Mouse (Mus musculus) urinary bladder, postnatal 25 days (tissue): ENCODE data around the gene Cfap221.

Experiments
- DNase-seq: peaks from one replicate; pipeline ENCODE4 v3.0.0; 2022; ENCODE audit warnings: low spot score

Cfap221 gene

DNA sequence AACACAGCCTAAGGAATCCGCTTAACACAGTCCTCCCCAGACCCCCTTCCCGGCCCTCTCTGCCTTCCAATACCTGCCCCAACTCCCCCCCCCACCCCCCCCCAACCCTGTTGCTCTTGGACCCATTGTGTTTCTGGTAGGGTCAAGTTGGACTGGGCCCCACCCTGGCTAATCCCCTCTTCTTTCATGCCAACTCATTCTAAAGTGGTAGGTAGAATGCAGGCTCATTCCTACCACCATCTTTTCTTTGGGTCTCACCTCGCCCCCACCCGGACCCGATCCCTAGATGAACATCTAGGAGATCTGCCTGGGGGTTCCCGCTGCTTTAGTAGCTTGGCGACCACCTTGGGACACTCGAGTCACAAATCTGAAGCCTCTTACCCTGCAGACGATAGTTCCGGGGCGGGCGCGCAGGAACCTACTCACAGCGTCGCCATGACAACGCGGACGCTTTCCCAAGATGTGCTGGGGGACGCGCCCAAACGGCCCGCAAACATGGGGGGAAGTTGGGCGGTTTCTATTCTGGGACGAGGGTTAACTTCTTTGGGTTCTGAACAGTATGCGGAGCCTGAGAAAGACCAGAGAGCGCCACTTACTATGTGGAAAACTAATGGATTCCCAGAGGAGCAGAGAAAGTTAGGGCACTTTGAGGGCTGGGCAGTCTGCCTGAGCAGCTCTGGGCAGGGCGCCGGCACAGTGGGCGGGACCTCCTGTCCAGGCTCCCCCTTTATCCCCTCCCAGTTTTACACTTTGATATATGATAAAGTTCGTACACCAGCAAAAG, at the start of gene Cfap221:
Cfap221 (minus strand) TSS at position 437 of the 784 bp plus-strand sequence.
- peak; percentile 27 for DNase-seq

DNA sequence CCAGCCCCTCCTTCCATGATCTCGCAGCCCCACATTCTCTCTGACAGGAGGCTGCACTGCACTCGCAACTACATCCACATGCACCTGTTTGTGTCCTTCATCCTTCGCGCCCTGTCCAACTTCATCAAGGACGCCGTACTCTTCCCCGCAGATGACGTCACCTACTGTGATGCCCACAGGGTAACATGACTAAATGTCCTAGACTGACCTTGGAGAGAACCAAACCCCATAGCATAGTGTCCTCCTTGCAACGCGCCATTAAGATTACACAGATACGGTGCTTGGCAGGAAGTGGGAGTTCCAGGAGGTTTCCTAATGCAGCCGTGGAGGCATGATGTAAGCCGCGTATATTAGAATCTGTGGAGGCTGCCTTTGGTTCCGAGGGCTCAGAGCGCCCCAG, 47.5 kb upstream of the Cfap221 start:
- DNase-seq, result no peak

DNA sequence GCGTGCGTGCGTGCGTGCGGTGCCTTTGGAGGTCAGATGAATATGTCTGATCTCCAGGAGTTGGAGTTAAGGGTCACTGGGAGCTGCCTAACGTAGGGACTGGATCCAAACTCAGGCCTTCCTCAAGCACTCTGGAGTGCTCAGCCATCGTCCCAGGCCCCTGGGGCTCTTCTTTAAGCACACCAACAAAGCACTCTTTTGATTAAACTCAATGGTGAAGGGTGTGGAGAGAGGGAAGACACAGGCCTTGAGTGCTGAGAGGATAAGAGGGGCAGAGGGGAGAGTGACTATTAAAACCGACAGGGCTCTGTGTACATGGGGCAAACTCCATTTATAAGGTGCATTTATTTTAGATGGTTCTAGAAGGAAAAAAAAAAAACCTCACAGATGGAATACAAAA, 45.4 kb upstream of the Cfap221 start:
- DNase-seq, result no peak

DNA sequence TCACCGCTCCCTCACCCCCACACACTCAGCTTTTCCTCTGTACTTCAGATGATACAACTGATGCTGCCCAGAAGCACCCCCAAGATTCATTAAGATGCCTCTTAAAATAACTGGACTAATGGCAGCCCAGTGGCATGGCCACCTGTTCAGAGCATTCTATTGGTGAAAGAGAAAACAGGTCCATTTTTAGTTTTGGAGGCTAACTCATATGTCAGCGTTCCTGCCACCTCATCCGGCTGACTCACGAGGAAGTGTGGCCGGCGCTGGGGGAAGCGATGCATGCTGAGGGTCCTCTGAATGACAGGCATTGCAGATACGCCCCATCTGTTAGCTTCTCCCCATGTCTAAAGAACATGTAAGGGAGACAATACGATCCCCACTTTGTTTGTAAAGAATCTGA, 41.6 kb upstream of the Cfap221 start:
- DNase-seq, result no peak

DNA sequence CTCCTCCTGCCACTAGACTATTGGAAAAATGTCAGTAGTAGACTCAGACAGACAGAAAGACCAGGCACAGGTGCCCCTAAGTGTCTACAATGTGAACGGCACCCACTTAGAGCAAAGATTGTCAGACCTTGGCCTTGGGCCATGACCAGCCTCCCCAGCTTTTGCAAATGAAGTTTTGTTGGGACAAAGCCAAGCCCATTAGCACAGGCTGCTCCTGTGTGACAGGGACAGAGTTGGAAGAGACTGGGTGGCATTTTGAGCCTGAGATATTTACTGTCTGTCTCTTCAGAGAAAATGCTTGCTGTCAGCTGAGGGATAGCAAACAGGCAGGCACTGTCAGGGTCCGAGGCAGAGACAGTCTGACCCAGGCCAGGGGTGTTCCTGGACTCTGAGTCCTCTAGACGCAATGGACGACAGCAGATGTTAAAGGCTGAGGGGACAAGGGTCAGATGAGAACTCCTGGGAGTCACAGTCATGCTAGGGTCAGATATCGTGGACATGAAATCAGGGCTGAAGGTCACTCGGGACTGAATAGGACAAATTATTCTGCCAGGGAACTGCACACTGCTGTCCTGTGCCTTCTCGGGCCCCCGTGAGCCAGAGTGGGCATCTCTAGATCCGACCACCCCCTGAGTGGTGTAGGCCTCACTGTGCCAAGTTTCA, 40.1 kb upstream of the Cfap221 start:
- DNase-seq, result no peak

DNA sequence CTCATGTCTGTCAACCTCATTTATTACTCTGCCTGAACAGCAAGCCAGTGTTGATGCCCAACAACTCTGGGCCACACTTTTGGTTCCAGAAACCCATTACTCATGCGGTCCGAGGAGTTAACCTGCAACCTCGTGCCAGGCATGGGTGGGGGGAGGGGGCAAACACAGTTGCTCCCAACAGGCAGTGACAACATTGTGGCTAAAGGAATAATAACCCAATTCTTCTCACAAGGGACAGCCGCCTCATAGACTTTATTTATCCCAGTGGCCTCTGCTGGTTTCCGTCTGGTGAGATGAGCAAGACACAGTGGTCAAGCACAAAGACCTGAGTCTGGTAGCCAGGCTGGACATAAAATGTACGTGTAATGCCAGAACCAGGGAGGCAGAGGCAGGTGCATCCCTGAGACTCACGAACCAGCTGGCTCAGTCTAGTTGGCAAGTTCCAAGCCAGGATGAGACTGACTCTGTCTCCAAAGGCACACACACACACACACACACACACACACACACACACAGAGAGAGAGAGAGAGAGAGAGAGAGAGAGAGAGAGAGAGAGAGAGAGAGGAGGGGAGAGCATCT, 38.5 kb upstream of the Cfap221 start:
- no peak for DNase-seq

DNA sequence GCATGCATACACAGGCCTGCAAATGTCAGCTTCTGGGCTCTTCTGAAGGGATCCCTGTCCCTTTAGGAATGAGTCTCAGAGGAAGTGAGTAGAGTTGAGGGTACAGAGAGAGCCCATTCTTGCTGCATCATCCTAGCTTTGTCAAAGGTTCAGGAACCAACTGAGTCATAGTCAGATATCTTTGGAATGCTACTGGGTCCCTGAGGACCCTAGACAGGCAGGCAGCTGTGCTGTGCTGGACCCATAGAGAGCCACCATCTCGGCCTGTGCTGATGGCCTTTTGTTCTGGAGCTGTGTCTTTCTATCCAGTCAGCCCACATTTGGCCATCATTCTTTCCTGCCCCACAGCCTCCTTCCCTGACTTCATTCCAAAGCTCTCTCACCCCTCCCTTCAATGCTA, 37.8 kb upstream of the Cfap221 start:
- DNase-seq, result no peak

DNA sequence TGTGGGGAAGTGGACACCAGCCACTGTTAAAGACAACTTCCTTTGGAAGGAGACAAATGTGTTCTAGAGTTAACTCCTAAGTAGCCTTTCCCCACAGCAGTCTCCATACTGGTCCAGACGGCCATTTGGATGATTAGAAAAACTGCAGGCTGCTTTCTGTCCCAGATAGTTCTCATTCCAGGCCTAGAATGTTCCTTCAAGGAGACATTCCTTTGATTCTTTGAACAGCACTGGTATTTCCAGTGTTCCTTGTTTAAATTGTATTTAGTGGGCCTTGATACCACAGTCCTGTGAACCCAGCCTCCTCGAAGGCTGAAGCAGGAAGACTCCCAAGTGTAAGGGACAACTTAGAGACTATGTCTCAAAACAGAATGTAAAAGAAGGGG, 36.4 kb upstream of the Cfap221 start:
- no peak for DNase-seq

DNA sequence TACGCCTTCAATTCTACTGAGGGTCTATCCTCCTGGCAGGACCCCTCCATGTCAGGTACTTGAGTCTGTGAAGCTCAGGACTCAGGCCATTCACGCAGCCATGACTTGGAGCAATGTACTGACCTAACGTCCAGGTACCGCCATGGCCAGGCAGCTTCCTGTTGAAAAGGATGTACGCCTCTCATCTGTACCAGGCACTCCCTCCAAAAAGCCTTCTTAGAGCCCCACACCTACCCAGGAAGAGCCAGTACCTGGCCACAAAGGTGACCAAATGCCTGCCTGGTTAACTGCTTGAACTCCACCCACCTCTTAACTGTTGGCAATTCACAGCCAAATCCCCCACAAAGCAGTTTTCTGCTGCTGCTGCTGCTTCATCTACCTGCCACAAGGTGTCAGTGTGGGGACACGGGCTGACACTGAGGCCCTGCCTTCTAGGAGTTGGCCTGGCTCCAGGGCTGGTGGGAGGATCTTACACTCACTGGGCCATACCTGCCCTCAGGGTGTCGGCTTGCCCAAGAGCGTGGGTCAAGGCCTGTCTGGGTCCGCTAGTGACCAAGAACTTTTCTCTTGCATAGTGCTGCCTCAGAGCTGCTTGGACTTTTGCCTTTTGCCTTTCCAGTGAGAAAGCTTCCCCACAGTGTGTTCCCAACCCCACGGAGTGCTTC, 35.9 kb upstream of the Cfap221 start:
- DNase-seq, result peak; percentile 79

DNA sequence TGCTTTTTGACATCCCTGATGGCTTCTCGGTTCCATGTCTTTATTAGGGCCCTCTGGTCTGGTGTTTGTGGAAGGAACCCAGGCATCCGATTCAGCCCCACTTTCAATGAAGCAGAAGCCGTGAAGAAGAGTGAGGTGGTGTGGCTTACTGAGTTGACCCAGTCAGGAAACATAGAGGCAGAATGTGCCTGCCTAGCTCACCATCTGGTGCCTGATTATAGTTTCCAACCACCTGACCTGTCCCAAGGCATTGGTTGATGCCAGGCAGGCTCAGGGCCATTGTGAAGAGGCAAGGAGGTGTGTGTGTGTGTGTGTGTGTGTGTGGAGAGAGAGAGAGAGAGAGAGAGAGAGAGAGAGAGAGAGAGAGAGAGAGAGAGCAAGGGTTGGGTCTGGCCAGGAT, 33.4 kb upstream of the Cfap221 start:
- no peak for DNase-seq

DNA sequence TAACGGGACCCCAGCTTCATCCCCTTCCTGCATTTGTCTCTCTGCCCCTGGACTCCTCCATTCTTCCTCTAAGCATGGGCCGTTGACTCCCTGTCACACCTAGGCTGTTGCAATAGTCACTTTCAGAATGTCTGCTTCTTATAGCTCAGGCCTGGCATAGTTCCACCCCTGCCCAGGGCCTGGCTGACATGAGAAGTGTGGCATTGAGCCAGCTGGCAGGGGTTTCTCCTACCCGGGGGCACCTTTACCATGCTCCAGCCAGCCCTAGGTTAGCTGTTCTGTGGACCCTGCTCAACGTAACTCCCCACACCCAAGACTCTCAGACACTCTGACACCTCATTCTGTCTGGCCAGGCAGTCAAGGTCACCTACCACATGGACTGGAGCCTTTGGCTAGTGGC, 30.7 kb upstream of the Cfap221 start:
- no peak for DNase-seq

DNA sequence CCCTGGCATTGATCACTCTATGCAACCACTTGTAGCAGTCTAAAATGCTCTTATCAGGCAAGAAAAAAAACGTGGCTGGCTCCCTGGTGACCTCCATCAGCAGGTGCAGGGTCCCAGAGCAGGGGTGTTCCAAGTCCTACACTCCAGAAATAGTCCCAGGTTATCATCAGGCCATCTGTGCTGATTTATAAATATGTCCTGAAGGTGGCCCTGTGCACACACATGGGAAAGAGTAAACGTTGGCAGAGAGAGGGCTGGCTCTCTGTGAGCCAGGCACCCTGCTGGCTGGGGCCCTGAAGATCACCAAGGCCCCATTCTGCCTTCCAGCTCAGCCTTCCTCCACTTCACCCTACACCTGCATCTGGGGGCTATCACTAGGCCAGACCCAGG, 28.0 kb upstream of the Cfap221 start:
- no peak for DNase-seq

DNA sequence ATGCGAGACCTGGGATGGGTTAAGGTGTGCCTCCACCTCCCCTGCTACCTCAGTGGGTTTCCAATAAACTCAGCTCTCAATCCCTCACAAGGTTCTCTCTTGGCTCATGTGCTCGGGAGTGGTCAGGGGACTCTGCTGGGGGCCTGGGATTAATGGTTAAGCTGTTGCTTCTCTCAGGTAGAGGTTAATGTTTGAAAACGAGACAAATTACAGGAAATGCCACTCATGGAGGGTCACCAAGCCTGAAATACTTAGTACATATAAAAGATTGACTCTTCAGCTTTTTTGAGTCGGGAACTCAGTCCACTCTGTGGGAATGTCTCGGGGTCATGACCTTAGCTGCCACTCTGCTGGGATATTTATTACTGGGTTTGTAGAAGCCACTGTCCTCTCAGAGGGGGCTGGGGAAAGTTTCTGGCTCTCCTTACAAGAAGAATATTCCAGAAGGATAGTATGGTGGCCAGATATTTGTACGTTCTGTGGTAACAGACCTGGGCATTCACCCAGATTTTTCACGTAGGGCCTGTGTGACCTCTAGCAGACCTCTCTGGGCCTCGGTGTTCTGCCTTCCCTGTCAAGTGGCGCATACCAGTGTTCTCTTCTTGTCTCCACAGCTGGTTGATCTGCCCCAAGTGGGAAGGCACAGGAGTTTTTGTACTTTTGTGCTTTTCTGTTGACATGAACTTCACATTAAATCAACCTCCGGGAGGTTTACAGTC, 27.5 kb upstream of the Cfap221 start:
- no peak for DNase-seq

DNA sequence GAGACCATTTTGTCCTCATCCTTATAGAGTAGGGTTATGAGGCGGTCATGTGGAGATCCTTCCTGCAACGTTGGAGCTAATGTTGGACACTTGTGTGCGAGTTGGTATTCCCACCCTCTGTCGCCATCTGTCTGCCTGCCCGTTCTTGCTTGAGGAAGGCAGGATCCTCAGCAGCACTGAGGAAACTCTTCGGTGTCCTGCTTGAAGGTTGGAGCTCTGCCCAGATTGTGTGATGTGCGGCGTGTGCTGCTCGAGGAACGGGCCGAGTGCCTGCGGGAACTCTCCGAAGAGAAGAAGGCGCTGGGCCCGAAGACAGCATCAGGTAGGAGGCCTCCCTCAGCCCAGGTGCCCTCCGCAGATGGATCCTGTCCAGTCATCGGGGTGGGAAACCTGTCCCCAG, 24.9 kb upstream of the Cfap221 start:
- no peak for DNase-seq

DNA sequence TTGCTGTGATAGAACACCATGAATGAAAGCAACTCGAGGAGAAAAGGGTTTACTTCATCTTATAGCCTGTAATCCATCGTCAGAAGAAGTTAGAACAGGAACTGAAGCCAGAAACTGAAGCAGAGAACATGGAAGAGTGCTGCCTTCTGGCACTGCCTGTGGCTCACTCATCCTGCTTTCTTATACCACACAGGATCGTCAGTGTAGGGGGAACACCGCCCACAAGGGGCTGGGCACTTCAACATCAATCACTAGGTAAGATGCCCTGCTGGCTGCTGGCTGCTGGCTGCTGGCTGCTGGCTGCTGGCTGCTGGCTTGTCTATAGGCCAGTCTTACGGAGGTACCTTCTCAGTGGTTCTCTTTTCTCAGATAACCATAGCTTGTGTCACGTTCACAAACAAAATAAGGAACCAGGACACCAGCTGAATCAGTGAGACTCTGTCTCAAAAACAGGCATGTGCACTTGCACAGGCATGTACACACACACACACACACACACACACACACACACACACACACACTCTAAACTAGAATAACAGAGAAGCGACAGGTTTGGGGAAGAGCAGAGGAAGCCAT, 23.4 kb upstream of the Cfap221 start:
- no peak for DNase-seq

DNA sequence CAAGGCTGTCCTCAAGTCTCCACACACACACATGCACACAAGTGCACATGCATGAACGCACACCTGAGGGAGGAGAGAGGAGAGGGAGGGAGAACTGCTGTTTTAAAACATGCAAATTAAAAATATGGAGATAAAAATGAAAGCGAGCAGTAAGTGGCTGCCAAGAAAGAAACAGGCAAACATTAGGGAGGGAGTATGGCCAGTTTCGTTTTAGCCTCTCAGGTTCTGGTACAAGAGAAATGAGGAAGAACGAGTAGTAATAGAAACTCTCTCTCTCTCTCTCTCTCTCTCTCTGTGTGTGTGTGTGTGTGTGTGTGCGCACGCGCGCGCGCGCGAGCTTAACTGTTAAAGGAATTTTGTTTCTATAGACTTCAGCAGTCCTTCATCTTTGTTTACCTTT, 22.4 kb upstream of the Cfap221 start:
- no peak for DNase-seq

DNA sequence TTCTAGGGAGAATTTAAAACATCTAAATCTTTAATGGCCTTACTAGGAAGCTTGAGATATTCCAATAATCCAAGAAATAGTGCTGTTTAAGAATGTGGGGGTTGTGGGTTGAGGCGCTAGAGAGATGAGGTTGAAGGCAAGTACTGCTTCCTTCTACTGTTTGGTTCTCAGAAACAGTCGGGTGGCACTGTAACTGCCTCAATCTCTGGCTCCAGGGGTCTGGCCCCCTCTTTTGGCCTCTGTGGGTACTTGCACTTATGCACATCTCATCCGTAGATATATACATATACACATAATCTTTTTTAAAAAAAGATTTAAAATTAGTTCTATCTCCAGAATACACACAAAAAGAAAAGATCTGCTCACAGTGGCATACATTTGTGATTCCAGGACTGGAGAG, 21.9 kb upstream of the Cfap221 start:
- DNase-seq, result no peak

DNA sequence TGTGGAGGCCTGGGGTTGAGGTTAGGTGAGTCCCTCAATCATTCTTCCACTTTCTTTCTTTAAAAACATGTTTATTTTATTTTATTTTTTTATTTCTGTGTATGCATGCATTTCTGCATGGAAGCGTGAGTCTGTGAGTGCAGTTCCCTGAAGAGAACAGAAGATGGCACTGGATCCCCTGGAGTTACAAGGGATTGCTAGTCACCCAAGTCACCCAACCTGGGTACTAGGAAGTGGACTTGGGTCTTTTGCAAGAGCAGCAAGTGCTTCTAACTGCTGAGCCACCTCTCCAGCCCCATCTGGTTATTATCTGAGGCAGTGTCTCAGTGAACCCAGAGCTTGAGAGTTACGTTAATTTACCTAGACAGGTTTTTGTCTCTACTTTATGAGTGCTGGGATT, 19.2 kb upstream of the Cfap221 start:
- no peak for DNase-seq

DNA sequence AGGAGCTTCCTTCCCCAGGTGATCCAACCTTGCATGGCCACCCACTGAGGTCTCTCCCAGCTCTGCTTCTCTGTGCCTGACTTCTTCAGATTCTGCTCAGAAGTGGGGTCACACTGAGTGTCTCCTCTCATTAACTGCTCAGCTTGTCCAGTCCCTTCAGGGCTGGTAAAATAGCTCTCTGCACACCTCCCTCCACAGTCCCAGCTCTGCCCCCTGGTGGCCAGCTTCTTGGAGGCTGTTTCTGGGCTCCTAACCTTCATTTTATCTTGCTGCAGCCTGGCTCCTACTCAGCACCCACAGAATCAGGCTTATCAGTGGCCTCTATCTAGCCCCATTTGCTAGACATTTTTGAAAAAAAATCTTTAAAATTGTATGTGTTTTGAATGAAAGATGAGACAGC, 16.1 kb upstream of the Cfap221 start:
- peak; percentile 68 for DNase-seq

DNA sequence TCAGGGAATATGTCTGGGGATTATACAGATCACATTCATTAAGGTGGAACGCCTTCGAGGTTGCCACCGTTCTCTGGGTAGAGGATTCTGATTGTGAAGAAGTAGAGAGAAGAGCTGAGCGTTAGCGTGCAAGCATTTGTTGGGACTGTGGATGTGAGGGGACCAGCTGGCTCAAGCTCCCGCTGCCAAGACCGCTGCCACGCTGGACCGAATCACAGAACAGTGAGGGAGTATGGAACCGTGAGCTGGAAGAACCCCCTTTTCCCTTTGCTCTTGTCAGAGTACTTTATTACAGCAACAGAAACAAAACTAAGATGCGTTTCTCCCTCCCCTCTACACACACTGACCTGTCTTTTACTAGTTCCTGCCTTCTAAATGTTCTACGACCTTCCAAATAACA, 15.6 kb upstream of the Cfap221 start:
- no peak for DNase-seq

DNA sequence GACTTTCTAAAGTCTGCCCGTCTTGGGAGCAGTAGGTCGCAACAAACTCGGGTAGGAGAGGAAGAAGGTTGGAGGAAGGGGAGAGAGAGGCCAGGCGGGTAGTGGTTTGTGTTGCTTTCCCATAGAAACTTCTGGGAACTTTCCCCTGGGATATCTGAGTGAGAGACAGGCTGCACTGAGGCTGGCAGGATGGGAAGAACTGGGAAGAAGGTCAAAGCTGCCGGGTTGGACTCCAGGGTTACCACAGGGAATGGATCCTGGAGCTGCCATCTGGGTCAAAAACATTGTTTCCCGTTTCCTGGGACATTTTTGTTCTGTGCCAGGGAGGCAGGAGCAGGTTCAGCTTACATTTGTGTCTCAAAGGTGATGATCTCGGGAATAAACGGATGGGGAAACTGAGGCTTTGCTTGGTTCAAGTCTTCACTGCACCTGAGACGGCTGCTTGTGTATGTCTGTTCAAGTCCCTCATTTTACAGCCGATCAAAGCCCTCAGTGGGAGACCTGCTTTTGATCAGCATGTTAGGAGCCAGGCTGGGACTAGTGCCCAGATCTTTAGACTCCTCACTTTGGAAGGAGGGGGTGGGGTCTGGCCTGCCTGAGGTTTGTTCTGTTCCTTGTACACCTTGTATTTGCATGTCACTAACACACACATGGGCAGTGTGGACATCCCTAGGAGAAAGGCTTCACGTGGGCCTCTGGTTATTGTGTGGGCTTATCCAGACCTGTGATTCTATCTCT, 11.0 kb upstream of the Cfap221 start:
- no peak for DNase-seq
